ENCODE assay signal across 9 mouse cellular contexts in genomic region chr4:117267284-117267683, GRCm38 (mm10). TPM values are rescaled to one million over a fixed set of nuclear protein-coding genes. Genes with fewer than 3 reads are reported as not detected.
DNase-seq lines count a peak whose midpoint lies in the region; ATAC-seq and TF ChIP-seq lines count a peak whose summit lies in the region.
"Had no signal": no experiment of that assay in that cellular context is flagged by ENCODE, and none has a peak within 500 bp of the region (broad histone marks: within the 10 kb centered on the region; RNA-seq: fewer than 3 reads in every experiment).

No protein-coding gene starts in this region.

- TF ChIP-seq EP300 in heart, postnatal 0 days (IDR thresholded peaks at IDR 0.05; ENCODE audit: low read depth) = no peak

- H3K27me3 ChIP-seq in kidney, embryonic 16.5 days (ENCODE audit: insufficient read depth, low read length) = peaks cover 17% of the 10 kb centered on the region; the same call in 1 of the 2 replicates
- H3K27me3 ChIP-seq in heart, postnatal 0 days (ENCODE audit: control insufficient read depth, insufficient read depth, low read length) = no peaks in the 10 kb centered on the region
- no peaks in the 10 kb centered on the region for H3K27me3 ChIP-seq in testis, adult 2 months (ENCODE audit: control insufficient read depth, insufficient read depth, low read length)
- H3K27me3 ChIP-seq: stomach, embryonic 15.5 days had no signal

- H3K4me1 ChIP-seq in kidney, embryonic 16.5 days (ENCODE audit: insufficient read depth, low read length) = peaks cover 8% of the 10 kb centered on the region
- H3K4me1 ChIP-seq in heart, postnatal 0 days (ENCODE audit: control insufficient read depth, insufficient read depth) = no peaks in the 10 kb centered on the region
- H3K4me1 ChIP-seq in testis, adult 2 months (ENCODE audit: control insufficient read depth, insufficient read depth, low read length) = no peaks in the 10 kb centered on the region; the same call in 1 of the 2 replicates
- H3K4me1 ChIP-seq: stomach, embryonic 15.5 days had no signal

- no peak overlapping the region for H3K9ac ChIP-seq in kidney, embryonic 16.5 days (replicated peaks; ENCODE audit: low read length)
- no peak overlapping the region for H3K9ac ChIP-seq in heart, postnatal 0 days (replicated peaks; ENCODE audit: low read depth, low read length)
- H3K9ac ChIP-seq: stomach, embryonic 15.5 days had no signal

- intact Hi-C loops in left cerebral cortex, postnatal 10 days (cut with DNase I) = no loop called here

- TF ChIP-seq POLR2A in testis, adult 2 months (IDR thresholded peaks at IDR 0.05; ENCODE audit: control insufficient read depth, low read depth, low read length) = no peak

- no peak overlapping the region for H3K4me2 ChIP-seq in kidney, embryonic 16.5 days (replicated peaks; ENCODE audit: low read depth, low read length)
- no peak overlapping the region for H3K4me2 ChIP-seq in heart, postnatal 0 days (ENCODE audit: low read depth, low read length)
- H3K4me2 ChIP-seq: stomach, embryonic 15.5 days had no signal

- 9% methylated on average over 2 of the region's 2 CpGs for WGBS in kidney, embryonic 16.5 days
- WGBS in heart, postnatal 0 days = 8% methylated on average over 2 of the region's 2 CpGs

- ATAC-seq in kidney, embryonic 16.5 days (ENCODE audit: low FRiP score, low TSS enrichment) = no peak
- ATAC-seq in activated CD4-positive, CD25-positive, alpha-beta regulatory T cell, adult 4 months = peak; percentile 62
- peak; percentile 33; the same call in 1 of the 2 replicates for ATAC-seq in heart, postnatal 0 days (ENCODE audit: insufficient read depth, low read depth)

- peaks cover 3% of the 10 kb centered on the region for H3K36me3 ChIP-seq in kidney, embryonic 16.5 days (ENCODE audit: insufficient read depth, low read length)
- H3K36me3 ChIP-seq in heart, postnatal 0 days (replicated peaks; ENCODE audit: control insufficient read depth, insufficient read depth, low read length) = peaks cover 28% of the 10 kb centered on the region
- no peaks in the 10 kb centered on the region for H3K36me3 ChIP-seq in testis, adult 2 months (ENCODE audit: control insufficient read depth, insufficient read depth, low read length)

- H3K4me3 ChIP-seq in kidney, embryonic 16.5 days (ENCODE audit: low read length) = no peak overlapping the region
- H3K4me3 ChIP-seq in heart, postnatal 0 days (ENCODE audit: low read depth, low read length) = no peak overlapping the region
- H3K4me3 ChIP-seq in testis, adult 2 months (ENCODE audit: control insufficient read depth, low read depth, low read length) = no peak overlapping the region
- H3K4me3 ChIP-seq: stomach, embryonic 15.5 days had no signal

- DNase-seq in kidney, adult 11 months = peak; percentile 57
- peak; percentile 77 for DNase-seq in embryo, embryonic 11 days
- DNase-seq in heart, postnatal 0 days (ENCODE audit: low spot score) = peak; percentile 56
- DNase-seq in left cerebral cortex, postnatal 10 days (ENCODE audit: extremely low spot score in 1 of 2, low spot score in 2 of 2) = peak; percentile 74 to 79
- peak; percentile 38 to 64 for DNase-seq in monocyte, adult 2 months (ENCODE audit: low read depth in 1 of 2, low spot score in 2 of 2)

- no peaks in the 10 kb centered on the region for H3K9me3 ChIP-seq in kidney, embryonic 16.5 days (ENCODE audit: low read length)
- no peaks in the 10 kb centered on the region for H3K9me3 ChIP-seq in heart, postnatal 0 days (replicated peaks; ENCODE audit: control insufficient read depth, low read length)
- H3K9me3 ChIP-seq: stomach, embryonic 15.5 days had no signal

- H3K27ac ChIP-seq in kidney, embryonic 16.5 days (ENCODE audit: low read length) = no peak overlapping the region
- H3K27ac ChIP-seq in heart, postnatal 0 days (ENCODE audit: low read depth) = no peak overlapping the region
- H3K27ac ChIP-seq in testis, adult 2 months (ENCODE audit: control insufficient read depth, insufficient read depth, low read depth, low read length) = no peak overlapping the region
- H3K27ac ChIP-seq: stomach, embryonic 15.5 days had no signal

- peak; percentile 95 for TF ChIP-seq CTCF in heart, postnatal 0 days (IDR thresholded peaks at IDR 0.05; ENCODE audit: low read depth)
- peak; percentile 95; the same call in 1 of the 2 replicates for TF ChIP-seq CTCF in testis, adult 2 months (IDR thresholded peaks at IDR 0.05; ENCODE audit: control insufficient read depth, insufficient read depth, insufficient replicate concordance, low read depth, low read length)

RNA-seq across cellular contexts. Expression of gene Armh1, which starts 15.4 kb away (rescaled TPM):
- polyA plus RNA-seq in kidney, embryonic 16.5 days (2015; fragmentation: Nextera tagmentation; extraction: Ambion mirVana) = 0.23 and 0.39 TPM in 2 replicates
- not detected for polyA plus RNA-seq in activated CD4-positive, CD25-positive, alpha-beta regulatory T cell, adult 4 months (2017; shearing (Covaris generic))
- 0.27 and 1.4 TPM in 2 replicates for total RNA-seq in heart, postnatal 0 days (2014; rRNA removed; ENCODE audit: low replicate concordance)
- polyA plus RNA-seq in heart, postnatal 0 days (2015; fragmentation: Nextera tagmentation; extraction: Ambion mirVana) = 0.18 and 0.25 TPM in 2 replicates
- total RNA-seq in left cerebral cortex, postnatal 10 days (2021) = 1 to 10 TPM in 1 of 2 experiments, under 1 TPM in 1; 0.81 to 1.8 TPM
- 154 and 162 TPM in 2 replicates for polyA plus RNA-seq in testis, adult 2 months (2012; rRNA removed)

RNA-seq across cellular contexts. Expression of gene Tmem53, which starts 15.5 kb away (rescaled TPM):
- 16.5 and 19.9 TPM in 2 replicates for polyA plus RNA-seq in kidney, embryonic 16.5 days (2015; fragmentation: Nextera tagmentation; extraction: Ambion mirVana)
- 1 to 10 TPM in 1 of 2 experiments, not detected in 1; 1.6 TPM for polyA plus RNA-seq in activated CD4-positive, CD25-positive, alpha-beta regulatory T cell, adult 4 months (2017; shearing (Covaris generic))
- 43.2 and 65.9 TPM in 2 replicates for total RNA-seq in heart, postnatal 0 days (2014; rRNA removed; ENCODE audit: low replicate concordance)
- 59.2 and 63.5 TPM in 2 replicates for polyA plus RNA-seq in heart, postnatal 0 days (2015; fragmentation: Nextera tagmentation; extraction: Ambion mirVana)
- 1 to 10 TPM; 2.0 to 3.2 TPM for total RNA-seq in left cerebral cortex, postnatal 10 days (2021)
- 999 and 1,059 TPM in 2 replicates for polyA plus RNA-seq in testis, adult 2 months (2012; rRNA removed)

Comparison
In these comparisons a context has a peak if more than half of its experiments do, and no peak if none do; other contexts are left out.
1. RNA of gene Armh1, which starts 15.4 kb away (polyA plus RNA-seq): 154 to 162 TPM in testis, adult 2 months; 0.23 to 0.39 TPM in kidney, embryonic 16.5 days, 0.18 to 0.25 TPM in heart, postnatal 0 days and not detected in activated CD4-positive, CD25-positive, alpha-beta regulatory T cell, adult 4 months; every median in the first group is over 100 times any median in the second.
2. RNA of gene Tmem53, which starts 15.5 kb away (polyA plus RNA-seq): 999 to 1,059 TPM in testis, adult 2 months; 59.2 to 63.5 TPM in heart, postnatal 0 days, 16.5 to 19.9 TPM in kidney, embryonic 16.5 days and 1.6 TPM in activated CD4-positive, CD25-positive, alpha-beta regulatory T cell, adult 4 months; every median in the first group is over 10 times any median in the second.
3. Peak in every context shown above with its lines, with median percentiles within 50 percentile points of each other: DNase-seq.